Mouse (Mus musculus) liver, adult 2 months (tissue): ENCODE results near the gene Rab3gap2.

Experiments
- CTCF ChIP-seq: fragments of 200-500 bp; IDR thresholded peaks from 2 replicates; pipeline ENCODE4 v1.5.1; 2011; ENCODE audit warnings: low read depth, low read length, control low read depth
- POLR2A ChIP-seq: fragments of 200-500 bp; IDR thresholded peaks from 2 replicates; pipeline ENCODE4 v1.6.1; 2011; ENCODE audit warnings: low read length, control low read depth; ENCODE audit not compliant: insufficient read depth; ENCODE audit errors: extremely low read depth

DNA sequence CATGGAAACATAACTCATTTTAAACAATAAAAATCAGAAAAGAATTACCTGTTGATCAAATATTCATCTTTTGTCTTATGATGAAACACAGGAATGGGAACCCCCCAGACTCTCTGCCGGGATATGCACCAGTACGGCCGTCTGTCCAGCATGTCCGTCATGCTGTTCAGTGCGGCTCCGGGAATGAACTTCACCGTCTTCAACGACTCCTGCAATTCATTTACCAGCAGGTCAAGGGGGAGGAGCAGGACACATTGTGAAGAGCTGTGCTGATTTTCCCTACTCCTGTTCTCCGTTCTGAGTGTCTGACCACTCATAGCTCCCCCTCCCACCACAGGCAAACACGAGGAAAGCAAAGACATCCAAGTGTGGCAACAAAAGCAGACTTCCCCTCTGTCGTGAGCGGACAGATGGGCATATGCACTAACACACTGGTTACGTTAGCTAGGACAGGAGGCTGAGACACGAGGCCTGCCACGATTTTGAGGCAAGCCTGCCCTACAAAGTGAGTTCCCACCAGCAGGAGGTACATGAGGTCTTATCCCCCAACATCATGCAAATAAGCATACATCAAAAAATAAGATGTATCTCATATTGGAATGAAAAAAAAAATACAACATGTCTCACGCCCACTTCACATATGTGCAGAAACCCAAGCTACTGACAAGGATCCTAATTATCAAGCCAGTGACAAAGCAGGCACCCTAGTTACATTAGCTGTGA is 112.1 kb downstream of the Rab3gap2 start:
- TF ChIP-seq CTCF (no peak), POLR2A (no peak)
